Mouse (Mus musculus): ENCODE results near the gene Slc47a2. TPM values are rescaled to one million over a fixed set of nuclear protein-coding genes. Genes with fewer than 3 reads are reported as not detected.

The Slc47a2 gene
- polyA plus RNA-seq, 1 experiment from 2014 or later, result not detected

DNA sequence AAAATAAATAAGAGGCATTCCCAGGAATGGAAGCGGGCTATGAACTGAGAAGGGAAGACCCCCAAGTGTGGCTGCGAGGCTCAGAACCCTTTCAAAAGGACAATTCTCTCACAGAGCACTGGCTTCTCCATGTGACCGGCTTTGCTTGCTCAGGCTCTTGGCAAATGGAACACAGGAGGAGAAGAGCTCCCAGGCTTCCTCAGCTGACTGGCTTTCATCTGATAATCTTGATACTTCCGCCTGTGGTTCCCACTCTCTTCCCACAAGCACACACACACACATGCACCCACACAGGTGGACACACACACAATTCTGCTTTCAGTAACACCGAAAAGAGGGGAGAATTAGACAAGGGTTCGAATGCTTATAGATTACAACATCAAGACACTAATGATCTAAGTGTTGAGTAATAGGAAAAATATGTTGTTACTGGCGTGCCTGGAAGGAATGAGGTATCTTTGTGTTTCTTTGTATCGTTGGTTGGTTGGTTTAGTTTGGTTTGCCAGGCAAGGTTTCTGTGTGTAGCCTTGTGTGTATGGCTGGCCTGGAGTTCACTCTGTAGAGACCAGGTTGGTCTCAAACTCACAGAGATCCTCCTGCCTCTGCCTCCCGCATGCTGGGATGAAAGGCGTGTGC, 59.1 kb downstream of the Slc47a2 start:
- ATAC-seq (ENCODE audit: low FRiP score, low TSS enrichment), result no peak
- Histone ChIP-seq H3K9me3 (ENCODE audit: control insufficient read depth, low read length) (no peaks in the 10 kb centered on the region), H3K4me2 (replicated peaks; ENCODE audit: low read depth, low read length) (no peak overlapping the region), H3K27ac (ENCODE audit: low read depth, low read length) (no peak overlapping the region), H3K4me1 (ENCODE audit: control insufficient read depth, insufficient read depth, low read length) (no peaks in the 10 kb centered on the region), H3K27me3 (ENCODE audit: control insufficient read depth, insufficient read depth, low read length) (no peaks in the 10 kb centered on the region), H3K4me3 (ENCODE audit: low read length) (no peak overlapping the region), H3K9ac (ENCODE audit: low read depth, low read length) (no peak overlapping the region), H3K36me3 (ENCODE audit: control insufficient read depth, insufficient read depth, low read length) (no peaks in the 10 kb centered on the region)
- 83% methylated on average over 10 of the region's 10 CpGs for WGBS

DNA sequence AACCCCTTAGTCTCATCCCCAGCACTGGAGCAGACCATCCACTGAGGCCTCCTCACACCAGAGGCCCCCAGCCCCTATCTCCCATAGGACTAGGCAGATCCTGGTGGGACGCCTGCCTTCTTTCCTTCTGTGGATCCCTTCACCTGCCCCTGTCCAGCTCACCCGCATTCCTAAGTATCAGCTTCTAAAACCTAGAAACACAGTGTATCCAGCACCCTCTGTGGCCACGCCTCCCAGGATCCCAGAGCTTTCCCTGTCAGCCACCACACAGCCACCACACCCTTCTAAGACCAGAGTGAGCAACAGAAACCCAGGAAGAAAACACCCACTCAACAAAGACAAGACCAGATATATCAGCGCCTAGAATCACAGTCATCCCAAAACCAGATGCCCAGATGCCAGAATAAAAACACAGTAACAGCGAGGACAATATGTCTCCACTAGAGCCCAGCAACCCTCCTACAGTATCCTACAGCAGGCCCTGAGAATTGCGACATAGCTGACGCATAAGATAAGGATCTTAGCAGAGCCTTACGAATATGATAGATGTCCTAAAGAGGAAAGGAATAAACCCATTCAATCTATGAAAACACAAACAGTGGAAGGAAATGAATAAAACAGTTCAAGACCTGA, 64.1 kb downstream of the Slc47a2 start:
- H3K36me3 ChIP-seq (ENCODE audit: control insufficient read depth, insufficient read depth, low read length), result no peaks in the 10 kb centered on the region
- no peak overlapping the region for H3K27ac ChIP-seq (ENCODE audit: low read depth, low read length)
- no peak overlapping the region for H3K4me3 ChIP-seq (ENCODE audit: low read length)
- no peaks in the 10 kb centered on the region for H3K4me1 ChIP-seq (ENCODE audit: control insufficient read depth, insufficient read depth, low read length)
- no peak for ATAC-seq (ENCODE audit: low FRiP score, low TSS enrichment)
- H3K27me3 ChIP-seq (ENCODE audit: control insufficient read depth, insufficient read depth, low read length), result no peaks in the 10 kb centered on the region
- 73% methylated on average over 8 of the region's 8 CpGs for WGBS
- H3K9ac ChIP-seq (ENCODE audit: low read depth, low read length), result no peak overlapping the region
- no peak overlapping the region for H3K4me2 ChIP-seq (replicated peaks; ENCODE audit: low read depth, low read length)
- no peaks in the 10 kb centered on the region for H3K9me3 ChIP-seq (ENCODE audit: control insufficient read depth, low read length)

DNA sequence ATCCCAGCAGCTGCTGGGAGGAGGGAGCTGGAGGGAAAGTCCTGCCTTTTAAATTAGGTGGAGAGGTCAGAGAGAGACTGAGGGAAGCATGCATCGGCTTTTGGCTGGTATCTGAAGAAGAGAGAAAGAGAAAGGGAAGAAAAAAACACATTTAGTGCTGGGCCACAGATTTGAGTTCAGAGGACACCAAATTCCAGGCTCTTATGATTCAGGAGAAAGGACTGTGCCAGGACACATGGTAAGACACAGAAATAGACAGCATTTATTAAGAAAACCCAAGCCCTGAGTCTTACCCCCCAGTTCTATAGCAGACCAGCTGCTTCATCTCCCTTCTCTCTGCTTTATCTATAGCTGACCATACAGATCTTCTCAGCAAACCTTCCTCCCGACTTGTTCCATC, 64.7 kb downstream of the Slc47a2 start:
- Histone ChIP-seq H3K9me3 (ENCODE audit: control insufficient read depth, low read length) (no peaks in the 10 kb centered on the region), H3K27me3 (ENCODE audit: control insufficient read depth, insufficient read depth, low read length) (no peaks in the 10 kb centered on the region), H3K9ac (ENCODE audit: low read depth, low read length) (no peak overlapping the region), H3K4me3 (ENCODE audit: low read length) (no peak overlapping the region), H3K4me1 (ENCODE audit: control insufficient read depth, insufficient read depth, low read length) (no peaks in the 10 kb centered on the region), H3K27ac (ENCODE audit: low read depth, low read length) (no peak overlapping the region), H3K4me2 (replicated peaks; ENCODE audit: low read depth, low read length) (no peak overlapping the region), H3K36me3 (ENCODE audit: control insufficient read depth, insufficient read depth, low read length) (no peaks in the 10 kb centered on the region)
- 79% methylated on average over 2 of the region's 2 CpGs for WGBS
- no peak for ATAC-seq (ENCODE audit: low FRiP score, low TSS enrichment)

DNA sequence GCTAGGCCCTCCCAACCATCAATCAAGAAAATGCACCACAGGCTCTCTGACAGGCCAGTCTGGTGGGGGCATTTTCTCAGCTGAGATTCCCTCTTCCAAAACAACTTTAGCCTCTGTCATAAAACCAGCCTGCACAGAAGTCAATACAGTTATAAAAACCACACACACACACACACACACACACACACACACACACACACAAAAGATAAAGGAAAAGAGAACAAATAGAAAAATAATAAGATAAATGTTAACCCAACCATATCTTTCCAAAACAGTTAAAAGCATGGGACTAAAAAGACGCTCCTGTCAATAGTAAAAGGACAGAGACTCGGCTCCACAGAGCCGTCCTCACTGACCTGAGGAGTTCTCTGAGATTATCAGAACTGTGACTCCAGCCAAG, 66.2 kb downstream of the Slc47a2 start:
- Histone ChIP-seq H3K9me3 (ENCODE audit: control insufficient read depth, low read length) (no peaks in the 10 kb centered on the region), H3K4me1 (ENCODE audit: control insufficient read depth, insufficient read depth, low read length) (no peaks in the 10 kb centered on the region), H3K27ac (ENCODE audit: low read depth, low read length) (no peak overlapping the region), H3K4me3 (ENCODE audit: low read length) (no peak overlapping the region), H3K36me3 (ENCODE audit: control insufficient read depth, insufficient read depth, low read length) (no peaks in the 10 kb centered on the region), H3K27me3 (ENCODE audit: control insufficient read depth, insufficient read depth, low read length) (no peaks in the 10 kb centered on the region), H3K4me2 (replicated peaks; ENCODE audit: low read depth, low read length) (no peak overlapping the region), H3K9ac (ENCODE audit: low read depth, low read length) (no peak overlapping the region)
- no peak for ATAC-seq (ENCODE audit: low FRiP score, low TSS enrichment)
- 84% methylated on average over 3 of the region's 3 CpGs for WGBS

DNA sequence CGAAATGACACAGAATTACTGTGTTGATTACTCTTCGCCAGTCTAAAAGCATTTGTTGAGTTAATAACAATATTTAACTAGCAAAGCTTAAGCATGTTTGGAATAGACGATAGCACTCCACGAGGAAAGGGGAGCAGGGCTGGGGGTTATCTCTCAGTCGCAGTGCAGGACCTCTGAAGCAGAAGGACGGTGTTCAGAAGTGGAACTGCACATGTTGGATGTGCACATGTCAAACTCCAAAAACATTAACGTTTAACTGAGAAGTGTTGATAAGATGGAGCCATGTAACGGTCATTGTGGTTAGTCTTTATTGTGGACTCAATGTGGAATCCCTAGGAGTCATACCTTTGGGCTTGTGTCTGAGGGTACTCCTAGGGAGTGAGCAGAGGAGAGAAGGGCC, 67.6 kb downstream of the Slc47a2 start:
- no peak overlapping the region for H3K4me2 ChIP-seq (replicated peaks; ENCODE audit: low read depth, low read length)
- H3K27ac ChIP-seq (ENCODE audit: low read depth, low read length), result no peak overlapping the region
- no peak overlapping the region for H3K9ac ChIP-seq (ENCODE audit: low read depth, low read length)
- ATAC-seq (ENCODE audit: low FRiP score, low TSS enrichment), result no peak
- H3K27me3 ChIP-seq (ENCODE audit: control insufficient read depth, insufficient read depth, low read length), result no peaks in the 10 kb centered on the region
- 77% methylated on average over 8 of the region's 8 CpGs for WGBS
- no peaks in the 10 kb centered on the region for H3K36me3 ChIP-seq (ENCODE audit: control insufficient read depth, insufficient read depth, low read length)
- H3K4me1 ChIP-seq (ENCODE audit: control insufficient read depth, insufficient read depth, low read length), result no peaks in the 10 kb centered on the region
- H3K4me3 ChIP-seq (ENCODE audit: low read length), result no peak overlapping the region
- H3K9me3 ChIP-seq (ENCODE audit: control insufficient read depth, low read length), result no peaks in the 10 kb centered on the region

DNA sequence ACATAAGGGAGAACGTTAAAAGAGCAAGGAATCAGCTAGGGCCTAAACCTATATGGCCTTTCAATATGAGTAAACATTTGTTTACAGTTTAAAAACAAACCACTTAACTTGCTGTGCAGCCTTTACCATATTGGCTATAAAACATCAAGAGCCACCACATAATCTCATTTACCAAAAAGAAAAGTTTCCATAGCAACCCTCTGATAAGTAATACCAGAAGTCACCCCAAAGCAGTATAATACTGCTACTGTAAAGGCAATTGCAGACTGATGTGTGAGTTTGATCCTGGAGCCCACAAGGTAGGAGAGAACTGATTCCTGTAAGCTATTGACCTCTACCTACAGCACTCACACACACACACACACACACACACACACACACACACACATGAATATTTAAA, 68.2 kb downstream of the Slc47a2 start:
- H3K27me3 ChIP-seq (ENCODE audit: control insufficient read depth, insufficient read depth, low read length), result no peaks in the 10 kb centered on the region
- no peak for ATAC-seq (ENCODE audit: low FRiP score, low TSS enrichment)
- H3K9ac ChIP-seq (ENCODE audit: low read depth, low read length), result no peak overlapping the region
- H3K4me1 ChIP-seq (ENCODE audit: control insufficient read depth, insufficient read depth, low read length), result no peaks in the 10 kb centered on the region
- 75% methylated on average over 1 of the region's 1 CpGs for WGBS
- H3K4me3 ChIP-seq (ENCODE audit: low read length), result no peak overlapping the region
- H3K27ac ChIP-seq (ENCODE audit: low read depth, low read length), result no peak overlapping the region
- no peak overlapping the region for H3K4me2 ChIP-seq (replicated peaks; ENCODE audit: low read depth, low read length)
- no peaks in the 10 kb centered on the region for H3K36me3 ChIP-seq (ENCODE audit: control insufficient read depth, insufficient read depth, low read length)
- H3K9me3 ChIP-seq (ENCODE audit: control insufficient read depth, low read length), result no peaks in the 10 kb centered on the region

DNA sequence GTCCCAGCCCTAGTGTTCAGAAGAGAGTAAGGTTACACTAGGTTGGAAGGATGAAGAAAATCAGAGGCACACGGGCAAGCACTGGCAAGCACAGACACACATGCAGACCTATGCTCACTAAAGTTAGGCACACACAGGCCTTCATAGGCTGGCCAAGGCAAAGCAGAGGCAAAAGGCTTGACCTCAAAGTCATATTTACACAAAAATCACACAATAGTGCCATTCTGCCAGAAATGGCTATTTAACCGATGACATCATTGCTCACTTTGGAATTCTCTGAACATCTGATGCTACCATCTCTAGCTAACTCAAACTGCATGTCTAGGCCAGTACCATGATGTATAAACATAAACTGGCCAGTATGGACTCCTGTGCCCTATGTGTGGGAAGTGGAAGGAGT, 68.7 kb downstream of the Slc47a2 start:
- H3K9ac ChIP-seq (ENCODE audit: low read depth, low read length), result no peak overlapping the region
- no peaks in the 10 kb centered on the region for H3K9me3 ChIP-seq (ENCODE audit: control insufficient read depth, low read length)
- no peak overlapping the region for H3K27ac ChIP-seq (ENCODE audit: low read depth, low read length)
- no peaks in the 10 kb centered on the region for H3K36me3 ChIP-seq (ENCODE audit: control insufficient read depth, insufficient read depth, low read length)
- H3K27me3 ChIP-seq (ENCODE audit: control insufficient read depth, insufficient read depth, low read length), result no peaks in the 10 kb centered on the region
- no peaks in the 10 kb centered on the region for H3K4me1 ChIP-seq (ENCODE audit: control insufficient read depth, insufficient read depth, low read length)
- no peak for ATAC-seq (ENCODE audit: low FRiP score, low TSS enrichment)
- H3K4me3 ChIP-seq (ENCODE audit: low read length), result no peak overlapping the region
- WGBS, result 82% methylated on average over 2 of the region's 2 CpGs
- H3K4me2 ChIP-seq (replicated peaks; ENCODE audit: low read depth, low read length), result no peak overlapping the region

DNA sequence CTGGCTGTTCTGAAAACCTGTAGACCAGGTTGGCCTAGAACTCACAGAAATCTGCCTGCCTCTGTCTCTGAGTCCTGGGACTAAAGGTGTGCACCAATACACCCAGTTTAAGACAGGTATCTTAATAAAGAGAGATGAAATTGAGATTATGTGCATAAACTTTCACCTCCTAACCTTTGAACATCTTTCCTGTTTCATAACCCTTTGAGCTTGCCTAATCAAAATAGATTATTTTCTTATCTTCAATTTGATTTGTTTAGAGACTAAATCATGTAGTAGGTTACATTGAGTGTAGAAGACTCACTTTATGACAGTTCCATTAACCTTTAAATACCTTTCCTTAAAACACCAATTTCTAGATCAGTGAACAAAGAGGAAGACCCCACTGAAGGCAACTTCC, 71.0 kb downstream of the Slc47a2 start:
- no peaks in the 10 kb centered on the region for H3K9me3 ChIP-seq (ENCODE audit: control insufficient read depth, low read length)
- no peak overlapping the region for H3K4me3 ChIP-seq (ENCODE audit: low read length)
- no peak overlapping the region for H3K4me2 ChIP-seq (replicated peaks; ENCODE audit: low read depth, low read length)
- no peaks in the 10 kb centered on the region for H3K4me1 ChIP-seq (ENCODE audit: control insufficient read depth, insufficient read depth, low read length)
- H3K27ac ChIP-seq (ENCODE audit: low read depth, low read length), result no peak overlapping the region
- no peak overlapping the region for H3K9ac ChIP-seq (ENCODE audit: low read depth, low read length)
- H3K27me3 ChIP-seq (ENCODE audit: control insufficient read depth, insufficient read depth, low read length), result no peaks in the 10 kb centered on the region
- no peaks in the 10 kb centered on the region for H3K36me3 ChIP-seq (ENCODE audit: control insufficient read depth, insufficient read depth, low read length)
- no peak for ATAC-seq (ENCODE audit: low FRiP score, low TSS enrichment)

DNA sequence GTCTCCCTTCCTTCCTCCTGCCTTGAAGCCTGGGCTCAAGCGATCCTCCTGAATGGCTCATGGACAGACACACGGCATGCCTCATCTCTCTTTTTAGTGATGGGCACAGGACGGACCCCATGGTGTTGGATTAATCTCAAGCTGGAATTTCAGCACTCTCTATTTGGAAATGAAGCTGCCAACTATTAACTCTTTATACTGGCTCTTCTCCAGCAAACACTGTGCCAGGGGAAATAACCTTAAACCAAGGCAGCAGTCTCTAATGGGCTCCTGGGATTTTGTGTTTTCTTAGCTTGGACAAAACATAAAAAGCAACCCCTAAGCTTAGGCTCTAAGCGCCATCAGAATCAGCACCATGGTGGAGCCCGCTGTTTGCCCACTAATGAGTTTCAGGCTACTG, 72.3 kb downstream of the Slc47a2 start:
- Histone ChIP-seq H3K9me3 (ENCODE audit: control insufficient read depth, low read length) (no peaks in the 10 kb centered on the region), H3K4me1 (ENCODE audit: control insufficient read depth, insufficient read depth, low read length) (no peaks in the 10 kb centered on the region; the same call in 1 of the 2 replicates), H3K4me2 (replicated peaks; ENCODE audit: low read depth, low read length) (no peak overlapping the region), H3K9ac (ENCODE audit: low read depth, low read length) (no peak overlapping the region), H3K27ac (ENCODE audit: low read depth, low read length) (no peak overlapping the region), H3K4me3 (ENCODE audit: low read length) (no peak overlapping the region), H3K36me3 (ENCODE audit: control insufficient read depth, insufficient read depth, low read length) (no peaks in the 10 kb centered on the region), H3K27me3 (ENCODE audit: control insufficient read depth, insufficient read depth, low read length) (no peaks in the 10 kb centered on the region)
- 86% methylated on average over 5 of the region's 5 CpGs for WGBS
- ATAC-seq (ENCODE audit: low FRiP score, low TSS enrichment), result no peak

Data from kidney, embryonic 14.5 days (tissue).